Mouse (Mus musculus): ENCODE results near the gene 1700067P10Rik. TPM values are rescaled to one million over a fixed set of nuclear protein-coding genes. Genes with fewer than 3 reads are reported as not detected.
A peak's percentile ranks its signal among the peaks of the same experiment; 100 is the strongest.

Gene 1700067P10Rik
- polyA plus RNA-seq, 1 experiment from 2014 or later: not detected

DNA sequence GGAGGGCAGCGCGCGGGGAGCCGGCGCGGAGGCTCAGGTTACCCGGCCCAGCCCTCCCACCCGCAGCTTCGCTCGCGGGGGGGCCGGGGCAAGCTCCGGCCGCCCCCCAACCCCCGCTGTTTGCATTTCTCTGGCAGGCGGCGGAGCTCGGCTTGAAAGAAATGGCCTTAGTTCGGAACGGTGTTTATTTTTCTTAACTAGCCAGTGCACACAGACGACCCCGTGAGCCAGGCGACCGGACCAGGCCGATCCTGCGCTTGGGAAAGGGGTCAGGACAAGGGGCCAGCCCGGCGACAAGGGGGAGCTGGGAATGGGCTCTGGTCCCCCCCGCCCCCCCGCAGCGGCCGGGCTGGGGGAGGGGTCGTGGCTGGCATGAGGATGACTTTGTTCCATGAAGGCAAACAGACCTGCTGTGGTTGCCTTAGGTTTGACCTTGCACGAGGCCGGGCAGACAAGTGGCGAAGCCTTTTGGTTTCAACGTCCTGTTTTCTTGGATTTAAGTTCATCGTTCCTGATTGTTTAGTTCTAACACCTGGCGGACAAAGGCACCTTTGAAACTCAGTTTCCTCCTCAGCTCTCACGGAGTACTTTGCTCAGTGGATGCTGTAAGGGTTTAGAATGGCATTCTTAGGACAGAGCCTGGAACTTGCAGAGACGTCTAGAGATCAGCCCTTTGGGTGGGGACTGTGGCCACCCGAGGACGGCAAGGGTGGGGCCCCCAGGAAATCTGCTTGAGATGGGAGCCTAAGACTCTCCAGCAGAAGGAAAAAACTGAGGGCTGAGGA, 8.8 kb downstream of the 1700067P10Rik start:
- Histone ChIP-seq H3K4me2 (peak overlapping the region; percentile 82), H3K27me3 (peaks cover 67% of the 10 kb centered on the region), H3K4me1 (peaks cover 54% of the 10 kb centered on the region), H3K27ac (no peak overlapping the region), H3K9ac (peak overlapping the region; percentile 27; the same call in 1 of the 2 replicates), H3K36me3 (no peaks in the 10 kb centered on the region), H3K4me3 (peak overlapping the region; percentile 37), H3K9me3 (no peaks in the 10 kb centered on the region)
- no peak for ATAC-seq (ENCODE audit: borderline replicate concordance, extremely low read depth, low FRiP score, low TSS enrichment)
- WGBS: under 1% methylated on average over 39 of the region's 43 CpGs

DNA sequence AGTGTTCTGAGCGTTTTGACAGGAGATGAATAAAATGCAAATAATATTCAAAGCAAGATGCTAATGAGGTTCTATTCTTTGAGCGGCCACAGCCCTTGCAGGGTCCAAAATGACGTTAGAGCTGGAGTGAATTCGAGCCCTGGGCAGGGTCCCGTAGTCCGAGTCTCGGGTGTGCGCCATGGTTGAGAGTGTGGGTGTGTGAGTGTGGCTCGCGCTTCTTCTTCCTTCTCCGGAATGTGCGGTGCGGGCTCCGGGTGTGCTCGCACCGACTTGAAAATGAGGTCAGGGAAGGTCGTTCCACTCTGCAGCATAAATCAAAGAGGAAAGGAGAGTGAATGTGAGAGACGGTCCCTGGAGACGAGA, 9.4 kb downstream of the 1700067P10Rik start:
- Histone ChIP-seq H3K9me3 (no peaks in the 10 kb centered on the region), H3K9ac (no peak overlapping the region), H3K4me1 (peaks cover 50% of the 10 kb centered on the region), H3K27me3 (peaks cover 66% of the 10 kb centered on the region), H3K4me2 (peak overlapping the region; percentile 82), H3K4me3 (peak overlapping the region; percentile 37), H3K27ac (no peak overlapping the region), H3K36me3 (no peaks in the 10 kb centered on the region)
- no peak for ATAC-seq (ENCODE audit: borderline replicate concordance, extremely low read depth, low FRiP score, low TSS enrichment)
- under 1% methylated on average over 19 of the region's 19 CpGs for WGBS

DNA sequence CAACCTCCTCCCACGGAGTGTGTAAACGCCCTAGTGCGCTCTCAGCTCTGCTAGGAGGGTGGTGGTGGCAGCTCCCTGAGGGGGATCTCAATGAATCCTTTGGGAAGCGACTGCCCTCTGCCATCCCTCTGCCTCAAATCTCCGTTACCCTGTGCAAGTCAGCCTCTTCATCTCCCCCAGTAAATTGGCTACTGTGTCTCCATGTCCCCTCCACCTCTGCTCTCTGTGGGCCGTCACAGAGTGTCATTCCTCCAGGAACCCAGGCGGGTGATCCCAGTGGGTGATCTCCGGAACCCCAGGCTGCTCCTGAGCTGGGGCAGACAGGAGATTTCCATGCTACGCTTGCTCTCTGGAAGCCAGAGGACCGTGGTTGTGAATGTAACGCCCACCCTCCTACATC, 10.2 kb downstream of the 1700067P10Rik start:
- ATAC-seq (ENCODE audit: borderline replicate concordance, extremely low read depth, low FRiP score, low TSS enrichment): no peak
- Histone ChIP-seq H3K4me2 (peak overlapping the region; percentile 82; the same call in 1 of the 2 replicates), H3K9me3 (no peaks in the 10 kb centered on the region), H3K4me3 (no peak overlapping the region), H3K36me3 (no peaks in the 10 kb centered on the region), H3K27ac (no peak overlapping the region), H3K4me1 (peaks cover 50% of the 10 kb centered on the region), H3K27me3 (peaks cover 58% of the 10 kb centered on the region), H3K9ac (no peak overlapping the region)
- 42% methylated on average over 11 of the region's 11 CpGs for WGBS

DNA sequence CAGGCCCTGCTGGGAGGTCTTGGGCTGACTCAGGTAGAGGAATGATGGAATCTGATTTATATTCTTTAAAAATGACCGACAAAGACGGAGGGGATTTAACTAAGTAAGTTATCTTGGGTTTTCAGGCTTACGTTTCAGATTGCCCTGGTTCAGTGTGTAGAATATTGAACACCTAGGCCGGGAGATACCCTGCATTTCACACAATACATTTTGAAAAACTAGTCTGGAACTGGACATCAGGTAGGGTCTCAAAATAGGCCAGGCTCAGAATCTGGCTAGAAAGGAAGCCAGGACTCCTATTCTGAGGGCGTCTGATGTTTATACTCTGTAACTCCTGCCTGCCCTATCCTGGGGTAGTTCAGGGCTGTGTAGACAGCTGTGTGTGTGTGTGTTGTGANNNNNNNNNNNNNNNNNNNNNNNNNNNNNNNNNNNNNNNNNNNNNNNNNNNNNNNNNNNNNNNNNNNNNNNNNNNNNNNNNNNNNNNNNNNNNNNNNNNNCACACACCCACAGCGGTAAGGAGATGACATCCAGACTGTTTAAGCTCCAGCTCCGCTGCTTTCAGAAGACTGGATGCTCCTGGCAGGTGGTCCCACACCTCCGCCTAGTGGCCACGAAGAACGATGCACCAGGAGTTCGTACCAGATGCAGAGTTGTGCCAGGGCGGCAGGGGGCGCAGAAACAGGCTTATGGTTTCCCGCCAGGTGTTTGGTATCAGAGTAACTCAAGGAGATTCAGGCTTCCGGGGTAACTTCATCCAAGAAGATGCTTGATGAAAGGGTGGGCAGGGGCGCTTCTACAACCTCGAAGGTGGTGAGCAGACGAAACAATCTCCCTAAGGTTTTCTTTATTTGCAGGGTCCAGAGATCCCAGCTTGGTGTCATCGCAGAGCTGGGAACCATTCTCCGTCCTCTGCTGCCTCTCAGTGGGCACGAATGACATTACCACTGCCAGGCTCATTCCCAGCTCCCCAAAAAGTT, 11.6 kb downstream of the 1700067P10Rik start:
- WGBS: 14% methylated on average over 20 of the region's 21 CpGs
- Histone ChIP-seq H3K4me3 (peak overlapping the region; percentile 32), H3K9ac (no peak overlapping the region), H3K9me3 (no peaks in the 10 kb centered on the region), H3K36me3 (no peaks in the 10 kb centered on the region), H3K4me1 (peaks cover 40% of the 10 kb centered on the region), H3K27me3 (peaks cover 44% of the 10 kb centered on the region), H3K4me2 (peak overlapping the region; percentile 57), H3K27ac (no peak overlapping the region)
- ATAC-seq (ENCODE audit: borderline replicate concordance, extremely low read depth, low FRiP score, low TSS enrichment): peak; percentile 46; the same call in 1 of the 2 replicates

DNA sequence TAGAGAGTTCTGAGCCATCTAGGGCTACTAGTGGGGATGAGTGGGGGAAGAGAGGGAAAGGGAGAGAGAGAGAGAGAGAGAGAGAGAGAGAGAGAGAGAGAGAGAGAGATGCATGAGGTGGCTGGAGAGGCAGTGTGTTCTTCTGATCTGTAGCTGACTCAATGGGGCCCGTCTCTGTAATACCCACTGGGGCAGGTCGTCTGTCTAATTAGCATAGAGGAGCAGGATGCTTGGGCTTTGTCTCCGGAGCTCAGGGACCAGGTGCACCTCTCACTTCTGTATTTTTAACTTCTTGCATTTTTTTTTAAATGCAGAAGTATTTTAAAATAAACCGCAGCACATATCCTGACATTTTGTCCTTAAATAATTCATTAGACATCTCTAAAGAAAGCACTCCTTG, 18.2 kb downstream of the 1700067P10Rik start:
- H3K4me2 ChIP-seq: no peak overlapping the region
- no peaks in the 10 kb centered on the region for H3K27me3 ChIP-seq
- WGBS: 54% methylated on average over 4 of the region's 4 CpGs
- H3K4me3 ChIP-seq: no peak overlapping the region
- no peaks in the 10 kb centered on the region for H3K36me3 ChIP-seq
- ATAC-seq (ENCODE audit: borderline replicate concordance, extremely low read depth, low FRiP score, low TSS enrichment): no peak
- no peaks in the 10 kb centered on the region for H3K4me1 ChIP-seq
- H3K27ac ChIP-seq: no peak overlapping the region
- no peaks in the 10 kb centered on the region for H3K9me3 ChIP-seq
- no peak overlapping the region for H3K9ac ChIP-seq

DNA sequence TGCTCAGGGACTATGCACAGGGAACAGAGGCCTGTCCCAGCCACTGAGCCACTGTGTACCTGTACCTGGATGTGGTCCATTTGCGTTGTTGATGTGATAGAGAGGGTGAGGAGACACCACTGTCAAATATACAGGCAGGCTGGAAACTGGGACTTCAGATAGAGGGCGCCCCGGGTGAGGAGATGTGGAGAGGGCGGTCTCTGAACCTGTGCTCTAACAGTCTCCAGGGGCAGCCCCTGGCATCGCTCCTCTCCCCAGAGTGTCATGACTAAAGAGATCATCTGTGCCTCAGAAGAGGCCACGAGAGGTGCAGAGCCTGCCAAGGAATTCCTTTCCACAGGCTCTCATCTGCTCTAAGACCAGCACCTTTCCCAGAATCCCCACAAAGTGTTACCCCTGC, 18.7 kb downstream of the 1700067P10Rik start:
- Histone ChIP-seq H3K36me3 (no peaks in the 10 kb centered on the region), H3K27ac (no peak overlapping the region), H3K4me2 (no peak overlapping the region), H3K27me3 (no peaks in the 10 kb centered on the region), H3K9me3 (no peaks in the 10 kb centered on the region), H3K4me3 (no peak overlapping the region), H3K9ac (no peak overlapping the region), H3K4me1 (no peaks in the 10 kb centered on the region)
- WGBS: 53% methylated on average over 6 of the region's 6 CpGs
- no peak for ATAC-seq (ENCODE audit: borderline replicate concordance, extremely low read depth, low FRiP score, low TSS enrichment)

DNA sequence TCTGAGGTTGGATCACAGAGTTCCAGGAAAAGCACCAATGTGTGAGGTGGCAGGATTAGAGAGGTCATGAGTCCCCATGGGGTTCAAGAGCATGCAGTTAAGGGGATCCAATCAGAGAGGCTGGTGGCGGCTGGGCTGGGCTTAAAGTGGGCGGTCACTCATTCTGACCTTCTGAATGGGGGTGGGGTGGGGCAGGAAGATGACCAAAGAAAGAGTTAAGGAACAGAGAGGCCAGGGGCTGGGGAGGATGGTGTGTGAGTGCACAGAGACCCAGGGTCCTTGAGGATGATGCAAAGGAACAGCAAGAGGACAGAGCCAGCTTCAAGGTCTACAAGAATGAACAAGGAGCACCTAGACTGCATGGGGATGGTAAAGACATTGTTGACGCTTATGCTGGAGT, 19.4 kb downstream of the 1700067P10Rik start:
- H3K27ac ChIP-seq: no peak overlapping the region
- no peaks in the 10 kb centered on the region for H3K4me1 ChIP-seq
- ATAC-seq (ENCODE audit: borderline replicate concordance, extremely low read depth, low FRiP score, low TSS enrichment): no peak
- H3K4me3 ChIP-seq: no peak overlapping the region
- H3K4me2 ChIP-seq: no peak overlapping the region
- WGBS: 73% methylated on average over 3 of the region's 3 CpGs
- H3K27me3 ChIP-seq: no peaks in the 10 kb centered on the region
- no peaks in the 10 kb centered on the region for H3K36me3 ChIP-seq
- H3K9ac ChIP-seq: no peak overlapping the region
- H3K9me3 ChIP-seq: no peaks in the 10 kb centered on the region

DNA sequence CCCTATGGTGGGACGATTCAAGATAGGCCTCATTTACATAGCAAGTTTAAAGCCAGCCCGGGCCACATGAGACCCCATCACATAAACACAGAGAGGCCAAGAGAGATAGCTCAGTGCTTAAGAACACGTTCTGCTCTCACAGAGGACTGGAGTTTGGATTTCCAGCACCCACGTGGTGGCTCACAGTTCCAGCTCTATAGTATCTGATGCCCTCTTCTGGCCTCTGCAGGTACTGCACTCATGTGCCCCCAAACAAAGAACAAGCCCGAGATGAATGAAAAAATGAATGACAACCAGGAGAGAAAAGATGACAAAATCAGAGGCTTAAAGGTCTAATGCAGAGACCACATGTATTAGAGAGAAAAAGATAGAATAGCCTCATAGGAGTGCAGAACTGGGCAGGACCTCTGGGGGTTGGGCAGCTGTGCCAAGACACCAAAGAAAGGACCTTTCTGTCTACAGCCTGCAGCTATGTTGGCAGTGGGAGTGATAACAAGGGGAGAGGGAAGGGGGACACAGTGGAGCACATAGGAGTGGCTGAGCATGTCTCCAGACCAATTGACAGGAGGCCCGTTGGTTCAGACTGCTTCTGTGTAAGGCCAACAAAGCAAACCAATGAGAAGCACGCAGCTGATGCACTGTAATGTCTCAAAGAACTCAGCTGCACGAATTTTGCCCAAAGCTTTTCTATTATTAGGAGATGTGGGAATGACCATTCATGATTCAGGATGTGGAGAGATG, 21.6 kb downstream of the 1700067P10Rik start:
- 40% methylated on average over 8 of the region's 8 CpGs for WGBS
- Histone ChIP-seq H3K4me3 (no peak overlapping the region), H3K27me3 (no peaks in the 10 kb centered on the region), H3K4me2 (no peak overlapping the region), H3K9me3 (no peaks in the 10 kb centered on the region), H3K4me1 (no peaks in the 10 kb centered on the region), H3K36me3 (no peaks in the 10 kb centered on the region), H3K27ac (no peak overlapping the region), H3K9ac (no peak overlapping the region)
- no peak for ATAC-seq (ENCODE audit: borderline replicate concordance, extremely low read depth, low FRiP score, low TSS enrichment)

DNA sequence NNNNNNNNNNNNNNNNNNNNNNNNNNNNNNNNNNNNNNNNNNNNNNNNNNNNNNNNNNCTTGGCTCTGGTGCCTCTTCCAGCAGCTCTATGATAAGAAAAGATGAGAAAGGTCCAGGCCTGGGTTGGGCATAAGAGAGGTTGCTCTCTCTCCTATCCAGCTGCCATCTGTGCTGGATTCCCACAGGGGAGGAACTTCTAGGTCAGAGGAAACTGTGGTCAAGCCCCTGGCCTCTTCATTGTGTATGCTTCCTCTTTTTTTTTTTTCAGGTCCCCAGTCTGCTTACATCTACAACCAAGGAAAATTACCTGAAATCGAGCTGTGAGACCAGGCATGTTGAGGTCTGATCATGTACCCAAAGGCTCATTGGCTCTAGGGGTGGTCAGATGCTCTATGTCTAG, 29.5 kb downstream of the 1700067P10Rik start:
- H3K4me3 ChIP-seq: no peak overlapping the region

DNA sequence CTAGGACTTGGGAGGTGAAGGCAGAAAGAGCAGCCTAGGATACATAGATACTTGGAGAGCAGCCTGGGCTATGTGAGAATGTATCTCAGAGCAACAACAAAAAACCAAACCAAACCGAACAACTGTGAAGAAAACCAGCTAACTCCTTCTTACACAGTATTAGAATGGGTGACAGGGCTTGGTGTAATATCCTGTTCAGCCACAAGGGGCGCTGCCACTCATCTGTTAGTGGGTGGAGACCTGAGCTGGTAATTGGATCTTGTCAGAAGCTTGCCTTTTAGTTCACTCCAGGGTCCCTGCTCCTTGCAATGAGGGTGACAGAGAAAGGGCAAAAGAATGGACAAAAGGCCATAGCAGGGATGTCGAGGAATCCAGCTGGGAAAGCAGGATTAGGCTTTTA, 30.5 kb downstream of the 1700067P10Rik start:
- no peaks in the 10 kb centered on the region for H3K4me1 ChIP-seq
- no peak overlapping the region for H3K27ac ChIP-seq
- H3K4me3 ChIP-seq: no peak overlapping the region
- H3K9ac ChIP-seq: no peak overlapping the region
- no peaks in the 10 kb centered on the region for H3K9me3 ChIP-seq
- no peak for ATAC-seq (ENCODE audit: borderline replicate concordance, extremely low read depth, low FRiP score, low TSS enrichment)
- no peaks in the 10 kb centered on the region for H3K27me3 ChIP-seq
- 19% methylated on average over 3 of the region's 3 CpGs for WGBS
- H3K36me3 ChIP-seq: no peaks in the 10 kb centered on the region
- H3K4me2 ChIP-seq: no peak overlapping the region

More for the DNA sequence above, 29.5 kb downstream of the 1700067P10Rik start:
- Histone ChIP-seq H3K27ac (no peak overlapping the region), H3K9ac (no peak overlapping the region), H3K36me3 (no peaks in the 10 kb centered on the region), H3K9me3 (no peaks in the 10 kb centered on the region), H3K4me1 (no peaks in the 10 kb centered on the region), H3K27me3 (no peaks in the 10 kb centered on the region), H3K4me2 (no peak overlapping the region)
- 53% methylated on average over 1 of the region's 1 CpGs for WGBS
- ATAC-seq (ENCODE audit: borderline replicate concordance, extremely low read depth, low FRiP score, low TSS enrichment): no peak

DNA sequence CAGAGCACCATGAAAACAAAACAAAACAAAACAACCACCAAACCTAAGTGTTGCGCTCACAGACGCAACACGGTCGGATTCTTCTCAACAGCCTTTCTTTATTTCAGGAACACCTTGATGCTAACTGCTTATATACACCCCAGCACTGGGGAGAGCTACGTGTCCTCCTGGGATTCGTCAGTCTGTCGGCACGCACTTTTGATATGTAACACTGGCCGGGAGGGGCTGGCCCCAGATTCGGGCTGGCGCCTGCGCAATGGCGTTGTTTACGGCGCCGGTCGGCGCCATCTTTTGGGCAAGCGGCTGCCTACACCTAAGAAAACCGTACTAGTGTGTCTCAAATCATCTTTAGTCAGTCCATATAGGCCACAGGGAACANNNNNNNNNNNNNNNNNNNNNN, 31.3 kb downstream of the 1700067P10Rik start:
- no peak for ATAC-seq (ENCODE audit: borderline replicate concordance, extremely low read depth, low FRiP score, low TSS enrichment)
- no peaks in the 10 kb centered on the region for H3K4me1 ChIP-seq
- WGBS: 82% methylated on average over 20 of the region's 20 CpGs
- no peak overlapping the region for H3K4me2 ChIP-seq
- no peaks in the 10 kb centered on the region for H3K27me3 ChIP-seq
- no peaks in the 10 kb centered on the region for H3K9me3 ChIP-seq
- H3K4me3 ChIP-seq: no peak overlapping the region
- H3K9ac ChIP-seq: no peak overlapping the region
- H3K36me3 ChIP-seq: no peaks in the 10 kb centered on the region
- H3K27ac ChIP-seq: no peak overlapping the region

Measured in lung, embryonic 15.5 days (tissue).